Mouse (Mus musculus) limb, embryonic 13.5 days (tissue): ENCODE data around the gene Ifnar1. TPM values are rescaled to one million over a fixed set of nuclear protein-coding genes. Genes with fewer than 3 reads are reported as not detected.

Experiments
- ATAC-seq: fragments of 200-750 bp; cut with Nextera tagmentation; 2 replicates; pipeline ENCODE4 v1.8.0; 2017; ENCODE audit warnings: low read depth, moderate number of reproducible peaks, moderate TSS enrichment; ENCODE audit not compliant: low FRiP score
- H3K27ac ChIP-seq: fragments of 300-500 bp; sonication (generic); 2 replicates; pipeline ENCODE4 v1.5.1; 2015; ENCODE audit warnings: inconsistent platforms, mild to moderate bottlenecking, moderate library complexity
- H3K27me3 ChIP-seq: fragments of 300-500 bp; sonication (generic); 2 replicates; pipeline ENCODE4 v1.6.1; 2015; ENCODE audit warnings: mild to moderate bottlenecking, inconsistent platforms
- H3K36me3 ChIP-seq: fragments of 300-500 bp; sonication (generic); 2 replicates; pipeline ENCODE4 v1.6.1; 2015; ENCODE audit warnings: inconsistent platforms, mild to moderate bottlenecking, moderate library complexity
- H3K4me1 ChIP-seq: fragments of 300-500 bp; sonication (generic); 2 replicates; pipeline ENCODE4 v1.6.1; 2015; ENCODE audit warnings: inconsistent platforms
- H3K4me2 ChIP-seq: fragments of 300-500 bp; sonication (generic); replicated peaks from 2 replicates; pipeline ENCODE4 v1.6.1; 2015; ENCODE audit warnings: inconsistent platforms, mild to moderate bottlenecking, moderate library complexity
- H3K4me3 ChIP-seq: fragments of 300-500 bp; sonication (generic); 2 replicates; pipeline ENCODE4 v1.5.1; 2015; ENCODE audit warnings: moderate library complexity, mild to moderate bottlenecking, inconsistent platforms
- H3K9ac ChIP-seq: fragments of 300-500 bp; sonication (generic); 2 replicates; pipeline ENCODE4 v1.6.1; 2015; ENCODE audit warnings: mild to moderate bottlenecking, inconsistent platforms
- H3K9me3 ChIP-seq: fragments of 300-500 bp; sonication (generic); 2 replicates; pipeline ENCODE4 v1.6.1; 2016; ENCODE audit warnings: inconsistent platforms
- WGBS: fragments of 180-500 bp; shearing (Covaris S2); methylation state at CpG from one replicate; pipeline ENCODE4 v1.1.7; 2015; 5-methylcytosine and 5-hydroxymethylcytosine counted together
- microRNA-seq: library from miRNA; unstranded; fragments of <30 nt; microRNA quantifications from one replicate; pipeline ENCODE4, GENCODE M21; 2016
- polyA plus RNA-seq: library from polyadenylated mRNA; unstranded; fragments of >200 nt; fragmentation: Nextera tagmentation; extraction: Ambion mirVana; gene quantifications from 2 replicates; pipeline ENCODE4 v1.2.1, GENCODE M21; 2015

Gene Ifnar1
- polyA plus RNA-seq, 1 experiment from 2014 or later = 67.1 TPM

DNA sequence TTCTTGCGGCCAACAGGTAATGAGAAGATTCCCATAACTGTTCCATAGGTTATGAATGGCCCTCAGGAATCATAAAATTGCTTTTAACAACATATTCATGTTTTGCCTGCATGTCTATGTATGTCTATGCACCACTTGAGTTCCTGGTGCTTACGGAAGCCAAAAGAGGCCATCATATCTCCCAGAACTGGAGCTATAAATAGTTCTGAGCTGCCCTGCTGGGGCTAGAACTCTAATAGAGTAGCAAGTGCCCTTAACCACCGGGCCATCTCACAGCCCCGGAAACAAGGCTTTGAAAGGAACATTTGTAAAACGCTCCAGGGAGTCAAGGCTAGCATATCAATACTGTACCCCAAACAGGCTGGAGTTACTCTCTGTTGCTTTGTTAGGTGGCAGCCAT lies 63.5 kb downstream of the Ifnar1 start:
- no peak for ATAC-seq
- 32% methylated on average over 5 of the region's 5 CpGs for WGBS

DNA sequence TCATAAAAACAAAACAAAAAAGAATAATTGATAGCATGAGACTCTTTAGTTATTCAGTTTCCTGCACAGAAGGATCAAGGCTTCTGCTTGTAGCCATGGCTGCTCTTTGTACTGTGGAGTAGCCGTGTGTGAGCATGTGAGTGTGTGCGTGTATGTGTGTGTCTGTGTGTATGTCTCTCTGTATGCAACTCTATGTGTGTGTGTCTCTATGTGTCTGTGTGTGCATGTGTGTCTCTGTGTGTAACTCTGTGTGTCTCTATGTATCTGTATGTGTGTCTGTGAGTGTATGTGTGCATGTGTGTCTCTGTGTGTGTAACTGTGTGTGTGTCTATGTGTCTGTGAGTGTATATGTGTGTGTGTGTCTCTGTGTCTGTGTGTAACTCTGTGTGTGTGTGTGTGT lies 64.0 kb downstream of the Ifnar1 start:
- H3K9me3 ChIP-seq = no peaks in the 10 kb centered on the region
- peak overlapping the region; percentile 24 for H3K4me3 ChIP-seq
- peaks cover 46% of the 10 kb centered on the region for H3K4me1 ChIP-seq
- 68% methylated on average over 2 of the region's 2 CpGs for WGBS
- 0 out of 2 replicates have a peak, but pooled peaks cover 4% of the 10 kb centered on the region for H3K36me3 ChIP-seq
- peak overlapping the region; percentile 77 for H3K4me2 ChIP-seq
- no peak overlapping the region for H3K27ac ChIP-seq
- no peak for ATAC-seq
- H3K9ac ChIP-seq = peak overlapping the region; percentile 45
- H3K27me3 ChIP-seq = no peaks in the 10 kb centered on the region

More for the DNA sequence above, 63.5 kb downstream of the Ifnar1 start:
- Histone ChIP-seq H3K4me3 (peak overlapping the region; percentile 24), H3K27me3 (no peaks in the 10 kb centered on the region), H3K27ac (no peak overlapping the region), H3K4me1 (peaks cover 42% of the 10 kb centered on the region), H3K9ac (peak overlapping the region; percentile 45), H3K36me3 (0 out of 2 replicates have a peak, but pooled peaks cover 4% of the 10 kb centered on the region), H3K9me3 (no peaks in the 10 kb centered on the region), H3K4me2 (peak overlapping the region; percentile 77)

DNA sequence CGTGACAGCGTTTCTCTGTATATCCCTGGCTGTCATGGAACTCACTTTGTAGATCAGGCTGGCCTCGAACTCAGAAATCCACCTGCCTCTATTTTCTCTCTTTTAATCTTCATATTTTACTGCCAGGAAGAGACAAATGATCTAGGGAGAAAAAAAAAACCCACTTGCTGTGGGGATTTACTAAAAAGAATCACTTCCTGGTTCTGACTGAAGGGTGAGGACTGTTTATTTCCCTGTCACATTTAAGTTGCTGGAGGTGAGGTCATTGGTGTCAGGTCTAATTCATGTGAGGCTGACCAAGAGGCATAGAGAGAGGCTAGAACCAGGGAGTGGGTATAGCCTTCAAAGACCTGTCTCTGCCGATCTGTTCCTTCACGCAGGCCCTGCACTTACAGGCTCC lies 64.6 kb downstream of the Ifnar1 start:
- H3K9ac ChIP-seq = no peak overlapping the region
- 68% methylated on average over 5 of the region's 5 CpGs for WGBS
- H3K27me3 ChIP-seq = no peaks in the 10 kb centered on the region
- no peaks in the 10 kb centered on the region for H3K9me3 ChIP-seq
- H3K27ac ChIP-seq = no peak overlapping the region
- H3K4me1 ChIP-seq = peaks cover 52% of the 10 kb centered on the region
- H3K36me3 ChIP-seq = peaks cover 4% of the 10 kb centered on the region; the same call in 1 of the 2 replicates
- no peak overlapping the region for H3K4me3 ChIP-seq
- no peak overlapping the region for H3K4me2 ChIP-seq
- no peak for ATAC-seq

DNA sequence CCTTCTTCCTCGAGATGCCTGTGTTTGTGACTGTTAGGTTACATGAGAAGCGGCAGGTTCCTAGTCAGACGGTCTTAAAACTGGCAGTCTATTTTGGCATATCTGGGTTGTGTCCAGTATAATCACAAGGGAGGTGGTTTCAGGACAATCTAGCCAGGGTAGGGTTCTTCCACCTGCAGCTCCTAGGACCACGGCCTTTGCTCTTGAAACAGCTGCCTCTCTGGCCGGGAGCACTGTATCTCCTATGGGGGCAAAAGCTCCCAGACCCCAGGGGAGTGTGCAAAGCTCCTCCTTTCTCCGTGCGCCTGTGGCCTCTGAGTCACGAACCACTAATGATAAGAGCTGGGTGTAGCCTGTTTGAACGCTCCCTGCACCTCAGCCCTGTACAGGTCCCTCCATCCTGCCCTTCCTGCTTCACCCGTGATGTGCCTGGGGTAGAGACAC lies 66.1 kb downstream of the Ifnar1 start:
- WGBS = 73% methylated on average over 10 of the region's 10 CpGs
- peaks cover 48% of the 10 kb centered on the region for H3K4me1 ChIP-seq
- H3K4me2 ChIP-seq = no peak overlapping the region
- H3K36me3 ChIP-seq = peaks cover 17% of the 10 kb centered on the region
- no peak for ATAC-seq
- H3K9ac ChIP-seq = no peak overlapping the region
- H3K27me3 ChIP-seq = no peaks in the 10 kb centered on the region
- no peak overlapping the region for H3K4me3 ChIP-seq
- no peak overlapping the region for H3K27ac ChIP-seq
- H3K9me3 ChIP-seq = no peaks in the 10 kb centered on the region

DNA sequence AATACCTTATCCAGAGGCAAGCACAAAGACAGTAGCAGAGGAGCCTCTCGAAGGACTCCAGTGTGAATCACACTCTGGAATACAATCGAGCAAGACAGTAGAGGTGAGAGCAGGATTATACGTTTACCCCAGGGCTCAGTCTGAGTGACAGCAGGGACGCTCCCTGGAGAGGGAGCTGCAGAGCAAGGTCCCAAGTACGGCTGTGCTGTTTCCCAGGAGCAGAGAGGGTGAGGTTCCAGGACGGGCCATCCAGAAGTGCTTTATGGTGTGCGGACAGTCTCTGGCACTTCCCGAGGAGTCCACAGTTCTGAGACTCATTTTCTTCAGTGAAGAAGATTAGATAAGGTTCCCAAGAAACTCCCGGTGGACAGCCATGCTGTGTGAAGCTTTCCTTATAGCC lies 67.0 kb downstream of the Ifnar1 start:
- H3K36me3 ChIP-seq = peaks cover 17% of the 10 kb centered on the region
- ATAC-seq = no peak
- H3K27ac ChIP-seq = no peak overlapping the region
- H3K4me3 ChIP-seq = no peak overlapping the region
- no peak overlapping the region for H3K4me2 ChIP-seq
- no peak overlapping the region for H3K9ac ChIP-seq
- WGBS = 59% methylated on average over 9 of the region's 9 CpGs
- H3K9me3 ChIP-seq = no peaks in the 10 kb centered on the region
- peaks cover 50% of the 10 kb centered on the region for H3K4me1 ChIP-seq
- H3K27me3 ChIP-seq = no peaks in the 10 kb centered on the region

DNA sequence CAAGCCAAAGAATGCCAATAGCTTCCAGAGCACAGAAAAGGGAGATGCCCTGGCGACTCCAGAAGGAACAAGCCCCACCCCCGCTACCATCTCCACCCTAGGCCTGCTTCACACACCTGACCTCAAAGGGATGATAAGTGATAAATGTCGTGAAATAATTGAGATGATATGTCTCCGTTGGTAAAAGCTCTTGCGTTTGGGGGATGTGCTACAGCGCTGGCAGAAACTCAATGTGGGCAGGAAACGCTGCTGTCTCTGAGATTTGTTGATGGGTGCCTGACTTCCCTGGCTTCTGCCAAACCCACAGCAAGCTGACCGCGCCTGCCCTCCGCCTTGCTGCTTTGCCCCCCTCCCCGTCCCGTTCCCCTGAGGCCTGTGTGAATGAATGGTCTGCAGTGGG lies 68.6 kb downstream of the Ifnar1 start:
- Histone ChIP-seq H3K9me3 (no peaks in the 10 kb centered on the region), H3K27ac (no peak overlapping the region), H3K9ac (no peak overlapping the region), H3K4me1 (peaks cover 40% of the 10 kb centered on the region), H3K4me3 (no peak overlapping the region), H3K27me3 (no peaks in the 10 kb centered on the region), H3K36me3 (peaks cover 27% of the 10 kb centered on the region), H3K4me2 (0 out of 2 replicates have a peak overlapping the region, but pooled peaks have one; percentile 25)
- ATAC-seq = no peak
- WGBS = 49% methylated on average over 12 of the region's 12 CpGs

DNA sequence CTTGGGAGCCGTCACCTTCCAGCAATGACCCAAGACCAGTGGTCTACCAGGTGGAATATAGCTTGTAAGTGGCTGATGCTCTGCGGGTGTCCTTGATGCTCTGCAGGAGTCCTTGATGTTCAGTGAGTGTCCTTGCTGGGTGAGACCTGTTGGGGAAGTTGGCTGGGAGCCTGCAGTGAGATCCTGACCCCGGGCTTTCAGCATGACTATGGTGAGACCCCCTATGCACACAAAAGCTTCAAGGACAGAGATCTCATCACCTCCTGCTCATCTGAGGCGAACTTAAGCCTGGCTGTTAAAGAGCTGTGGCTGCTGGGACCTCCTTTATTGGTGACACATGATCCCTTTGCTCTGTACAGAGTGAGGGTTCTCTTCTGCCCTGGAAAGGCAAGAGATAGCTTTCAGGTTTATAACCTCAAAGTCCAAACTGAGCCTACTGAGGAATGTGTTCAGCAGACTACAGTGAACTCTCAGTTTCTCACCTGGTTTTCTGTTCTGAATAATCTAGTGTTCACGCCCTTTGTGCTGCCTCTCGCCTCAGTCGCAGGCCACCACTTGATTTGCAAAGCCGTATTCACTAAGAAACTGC lies 70.1 kb downstream of the Ifnar1 start:
- Histone ChIP-seq H3K36me3 (peaks cover 39% of the 10 kb centered on the region), H3K9ac (no peak overlapping the region), H3K27me3 (no peaks in the 10 kb centered on the region), H3K9me3 (no peaks in the 10 kb centered on the region), H3K4me3 (no peak overlapping the region), H3K4me2 (no peak overlapping the region), H3K4me1 (peaks cover 25% of the 10 kb centered on the region), H3K27ac (no peak overlapping the region)
- no peak for ATAC-seq
- 78% methylated on average over 8 of the region's 8 CpGs for WGBS

DNA sequence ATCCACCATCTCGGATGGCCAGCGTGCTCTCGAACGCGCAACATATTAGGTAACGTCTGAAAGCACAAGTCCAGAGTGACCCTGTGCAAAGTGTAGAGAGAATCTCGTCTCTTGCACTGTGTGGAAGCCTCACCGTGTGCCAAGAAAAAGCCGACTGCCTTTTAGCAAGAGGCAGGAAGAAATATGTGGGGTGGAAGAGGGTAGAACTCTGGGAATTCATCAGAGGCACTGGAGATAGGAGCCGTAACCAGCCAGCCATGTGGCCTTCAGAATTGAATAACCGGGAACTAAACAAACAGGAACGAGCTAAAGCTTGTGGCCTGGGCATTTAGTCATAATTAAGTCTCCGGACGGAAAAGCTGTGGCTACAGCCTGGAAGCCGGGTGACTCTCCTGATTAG lies 71.6 kb downstream of the Ifnar1 start:
- H3K36me3 ChIP-seq = peaks cover 51% of the 10 kb centered on the region
- H3K27me3 ChIP-seq = no peaks in the 10 kb centered on the region
- H3K4me1 ChIP-seq = peaks cover 25% of the 10 kb centered on the region
- no peak overlapping the region for H3K9ac ChIP-seq
- no peak overlapping the region for H3K4me2 ChIP-seq
- WGBS = 61% methylated on average over 15 of the region's 15 CpGs
- no peak overlapping the region for H3K4me3 ChIP-seq
- no peaks in the 10 kb centered on the region for H3K9me3 ChIP-seq
- H3K27ac ChIP-seq = no peak overlapping the region
- ATAC-seq = no peak

Small RNAs within 50 kb of the gene (microRNA-seq; reads per million reads assigned to microRNA genes)
- gene Mir6367 = not detected

Other genes starting within 250 kb of the Ifnar1 start
- 0.09 and 0.22 TPM in 2 replicates for gene Olig1, start 215.5 kb upstream of the Ifnar1 start, polyA plus RNA-seq
- 54.6 and 58.1 TPM in 2 replicates for gene Ifnar2, start 112.5 kb upstream of the Ifnar1 start, polyA plus RNA-seq
- gene Gm21970, start 93.5 kb upstream of the Ifnar1 start, polyA plus RNA-seq = not detected in 2 replicates
- gene Il10rb, start 79.1 kb upstream of the Ifnar1 start, polyA plus RNA-seq = 15.6 and 18.2 TPM in 2 replicates
- gene Ifngr2, start 61.8 kb downstream of the Ifnar1 start, polyA plus RNA-seq = 48.1 and 49.6 TPM in 2 replicates
- 29.9 and 31.5 TPM in 2 replicates for gene Tmem50b, start 112.6 kb downstream of the Ifnar1 start, polyA plus RNA-seq
- 3.8 and 5.2 TPM in 2 replicates for gene Dnajc28, start 133.8 kb downstream of the Ifnar1 start, polyA plus RNA-seq
- 110 and 114 TPM in 2 replicates for gene Gart, start 161.7 kb downstream of the Ifnar1 start, polyA plus RNA-seq
- 154 and 161 TPM in 2 replicates for gene Son, start 162.3 kb downstream of the Ifnar1 start, polyA plus RNA-seq
- gene Donson, start 203.5 kb downstream of the Ifnar1 start, polyA plus RNA-seq = 22.1 and 23.2 TPM in 2 replicates
- 71.9 and 75.4 TPM in 2 replicates for gene Cryzl1, start 243.7 kb downstream of the Ifnar1 start, polyA plus RNA-seq
- gene Itsn1, start 244.0 kb downstream of the Ifnar1 start, polyA plus RNA-seq = 27.4 and 27.7 TPM in 2 replicates